In the genomic region with DNA sequence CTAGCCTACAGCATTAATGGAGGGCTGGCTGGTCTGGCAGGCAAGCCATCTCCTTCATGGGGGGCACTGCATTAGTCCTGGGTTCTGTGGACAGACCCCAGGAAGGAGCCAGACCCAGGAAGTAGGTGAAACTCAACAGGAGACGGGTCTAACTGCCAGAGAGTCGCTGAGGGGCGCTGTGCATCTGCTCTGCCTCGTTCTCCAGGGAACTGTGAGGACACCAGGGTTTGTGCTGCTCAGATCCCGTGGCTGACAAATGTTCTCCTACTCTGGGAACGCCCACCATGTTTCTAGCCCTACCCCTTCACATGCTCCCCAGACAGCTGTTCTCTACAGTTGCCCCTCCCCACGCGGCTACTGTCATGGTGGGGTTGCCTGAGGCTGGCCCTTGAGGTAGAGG, we compare ENCODE assay signal across 12 mouse cellular contexts.
"Had no signal": no experiment of that assay in that cellular context is flagged by ENCODE, and none has a peak within 500 bp of the region (broad histone marks: within the 10 kb centered on the region; RNA-seq: fewer than 3 reads in every experiment).

No protein-coding gene starts in this region.

- H3K27ac ChIP-seq: left cerebral cortex, adult 2 months; limb, embryonic 13.5 days; liver, embryonic 14.5 days; neural tube, embryonic 12.5 days had no signal

- DNase-seq: kidney, adult 8-10 months; kidney, postnatal 25 days; lung, adult 18-20 months; right cerebral cortex, postnatal 14 days; thymus, postnatal 4 days had no signal

- ATAC-seq: inflammation-experienced regulatory T-cells, adult 6 months; intestine, postnatal 0 days had no signal

- H3K36me3 ChIP-seq: limb, embryonic 13.5 days; neural tube, embryonic 12.5 days had no signal

- H3K4me2 ChIP-seq: limb, embryonic 13.5 days; neural tube, embryonic 12.5 days had no signal

- H3K9ac ChIP-seq: limb, embryonic 13.5 days; liver, embryonic 14.5 days; neural tube, embryonic 12.5 days had no signal

- H3K4me3 ChIP-seq: left cerebral cortex, adult 2 months; limb, embryonic 13.5 days; myocyte; neural tube, embryonic 12.5 days had no signal
